Mouse (Mus musculus): ENCODE measurements around the gene Kdm2b. TPM values are rescaled to one million over a fixed set of nuclear protein-coding genes. Genes with fewer than 3 reads are reported as not detected.

The Kdm2b gene
- polyA plus RNA-seq, 1 experiment = 10.1 TPM

- Histone ChIP-seq H3K79me2 (ENCODE audit: control insufficient read depth, insufficient read depth) (no peaks in the 10 kb centered on the region), H3K4me3 (peak overlapping the region; percentile 67), H3K27me3 (ENCODE audit: control insufficient read depth, insufficient read depth, insufficient read length) (no peaks in the 10 kb centered on the region), H3K36me3 (ENCODE audit: control insufficient read depth, insufficient read depth) (no peaks in the 10 kb centered on the region), H3K4me2 (ENCODE audit: low read depth) (peak overlapping the region; percentile 83), H3ac (ENCODE audit: control insufficient read depth, insufficient read length) (no peak overlapping the region)
- TF ChIP-seq MYOG (IDR thresholded peaks at IDR 0.05; ENCODE audit: control insufficient read depth in 1 of 3, insufficient read depth in 1 of 3, insufficient read length in 2 of 3, low read depth in 2 of 3) = peak in 1 of 3 experiments; percentile 9
- no peak for TF ChIP-seq POLR2A (IDR thresholded peaks at IDR 0.05; ENCODE audit: insufficient read length, low read depth)
These were observed 963 bp upstream of the Kdm2b start for GRCm38 (mm10) chr5:122990411-122991160.

- TF ChIP-seq MYOD1 (IDR thresholded peaks at IDR 0.05; ENCODE audit: control insufficient read depth in 1 of 3, insufficient read length in 2 of 3, low read depth in 2 of 3) = no peak
- peak; percentile 65 for TF ChIP-seq POLR2AphosphoS2 (IDR thresholded peaks at IDR 0.05; ENCODE audit: insufficient read length, low read depth)
- TF ChIP-seq CEBPB (IDR thresholded peaks at IDR 0.05; ENCODE audit: insufficient read depth, poor library complexity, severe bottlenecking) = no peak
- peak in 1 of 3 experiments; percentile 16 for TF ChIP-seq MYOG (IDR thresholded peaks at IDR 0.05; ENCODE audit: control insufficient read depth in 1 of 3, insufficient read depth in 1 of 3, insufficient read length in 2 of 3, low read depth in 2 of 3)
- no peak for TF ChIP-seq TCF3 (IDR thresholded peaks at IDR 0.05; ENCODE audit: insufficient read length, low read depth)
- TF ChIP-seq USF1 (IDR thresholded peaks at IDR 0.05; ENCODE audit: low read depth) = peak; percentile 30
- TF ChIP-seq POLR2A (IDR thresholded peaks at IDR 0.05; ENCODE audit: insufficient read length, low read depth) = peak; percentile 78
- H3K36me3 ChIP-seq (ENCODE audit: control insufficient read depth, insufficient read depth) = no peaks in the 10 kb centered on the region
- peak overlapping the region; percentile 67 for H3K4me3 ChIP-seq
- H3ac ChIP-seq (ENCODE audit: control insufficient read depth, insufficient read length) = peak overlapping the region; percentile 33
- H3K4me2 ChIP-seq (ENCODE audit: low read depth) = peak overlapping the region; percentile 83
- H3K79me2 ChIP-seq (ENCODE audit: control insufficient read depth, insufficient read depth) = no peaks in the 10 kb centered on the region
- H3K27me3 ChIP-seq (ENCODE audit: control insufficient read depth, insufficient read depth, insufficient read length) = no peaks in the 10 kb centered on the region
These were observed 560 bp downstream of the Kdm2b start for GRCm38 (mm10) chr5:122989001-122989525.

- peak overlapping the region; percentile 67 for H3K4me3 ChIP-seq
These were observed 1.4 kb downstream of the Kdm2b start for GRCm38 (mm10) chr5:122988021-122988751.

GRCm38 (mm10) chr5:122987211-122988020 is 2.2 kb downstream of the Kdm2b start:
- no peaks in the 10 kb centered on the region for H3K27me3 ChIP-seq (ENCODE audit: control insufficient read depth, insufficient read depth, insufficient read length)
- peak overlapping the region; percentile 67 for H3K4me3 ChIP-seq
- no peaks in the 10 kb centered on the region for H3K79me2 ChIP-seq (ENCODE audit: control insufficient read depth, insufficient read depth)
- H3ac ChIP-seq (ENCODE audit: control insufficient read depth, insufficient read length) = peak overlapping the region; percentile 33
- H3K36me3 ChIP-seq (ENCODE audit: control insufficient read depth, insufficient read depth) = no peaks in the 10 kb centered on the region
- H3K4me2 ChIP-seq (ENCODE audit: low read depth) = peak overlapping the region; percentile 83
- TF ChIP-seq POLR2A (IDR thresholded peaks at IDR 0.05; ENCODE audit: insufficient read length, low read depth) (peak; percentile 13), TCF3 (IDR thresholded peaks at IDR 0.05; ENCODE audit: insufficient read length, low read depth) (no peak), MAX (IDR thresholded peaks at IDR 0.05; ENCODE audit: low read depth) (no peak), SRF (IDR thresholded peaks at IDR 0.05; ENCODE audit: control insufficient read depth, insufficient read length, low read depth) (no peak), REST (IDR thresholded peaks at IDR 0.05; ENCODE audit: insufficient read depth, insufficient read length) (no peak), POLR2AphosphoS2 (IDR thresholded peaks at IDR 0.05; ENCODE audit: insufficient read length, low read depth) (no peak), MYOG (IDR thresholded peaks at IDR 0.05; ENCODE audit: control insufficient read depth in 1 of 3, insufficient read depth in 1 of 3, insufficient read length in 2 of 3, low read depth in 2 of 3) (no peak), CEBPB (IDR thresholded peaks at IDR 0.05; ENCODE audit: insufficient read depth, poor library complexity, severe bottlenecking) (no peak), TCF12 (IDR thresholded peaks at IDR 0.05; ENCODE audit: insufficient read depth, poor library complexity, severe bottlenecking) (no peak), E2F4 (IDR thresholded peaks at IDR 0.05; ENCODE audit: insufficient read depth) (peak; percentile 66), USF1 (IDR thresholded peaks at IDR 0.05; ENCODE audit: low read depth) (no peak), MYOD1 (IDR thresholded peaks at IDR 0.05; ENCODE audit: control insufficient read depth in 1 of 3, insufficient read length in 2 of 3, low read depth in 2 of 3) (no peak)

More at GRCm38 (mm10) chr5:122988021-122988751, 1.4 kb downstream of the Kdm2b start:
- H3K36me3 ChIP-seq (ENCODE audit: control insufficient read depth, insufficient read depth) = no peaks in the 10 kb centered on the region
- H3K27me3 ChIP-seq (ENCODE audit: control insufficient read depth, insufficient read depth, insufficient read length) = no peaks in the 10 kb centered on the region
- peak overlapping the region; percentile 33 for H3ac ChIP-seq (ENCODE audit: control insufficient read depth, insufficient read length)
- H3K79me2 ChIP-seq (ENCODE audit: control insufficient read depth, insufficient read depth) = no peaks in the 10 kb centered on the region
- H3K4me2 ChIP-seq (ENCODE audit: low read depth) = peak overlapping the region; percentile 83
- TF ChIP-seq REST (IDR thresholded peaks at IDR 0.05; ENCODE audit: insufficient read depth, insufficient read length) = no peak
- TF ChIP-seq CEBPB (IDR thresholded peaks at IDR 0.05; ENCODE audit: insufficient read depth, poor library complexity, severe bottlenecking) = no peak
- peak; percentile 23 for TF ChIP-seq POLR2A (IDR thresholded peaks at IDR 0.05; ENCODE audit: insufficient read length, low read depth)
